Mouse (Mus musculus): ENCODE results near the gene Cela2a. TPM values are rescaled to one million over a fixed set of nuclear protein-coding genes. Genes with fewer than 3 reads are reported as not detected.

The Cela2a gene
- polyA plus RNA-seq (2016; fragmentation: Nextera tagmentation; extraction: Ambion mirVana) = not detected in 2 replicates

- H3K4me1 ChIP-seq (replicated peaks) = peaks cover 16% of the 10 kb centered on the region
- no peak for ATAC-seq (ENCODE audit: insufficient number of reproducible peaks, low FRiP score)
- H3K4me3 ChIP-seq = no peak within 1 kb of the TSS
- H3K27ac ChIP-seq (ENCODE audit: poor library complexity, severe bottlenecking) = no peak within 1 kb of the TSS
- H3K36me3 ChIP-seq = no peaks in the 10 kb centered on the region
- no peaks in the 10 kb centered on the region for H3K9me3 ChIP-seq (replicated peaks)
- no peaks in the 10 kb centered on the region for H3K27me3 ChIP-seq (replicated peaks)
- H3K9ac ChIP-seq = no peak within 1 kb of the TSS
- H3K4me2 ChIP-seq = no peak within 1 kb of the TSS
- WGBS = 63% methylated on average over 5 of the region's 5 CpGs
These were observed at the start of gene Cela2a for GRCm38 (mm10) chr4:141826060-141826459. Gene Cela2a (minus strand): TSS chr4:141826160.

- Histone ChIP-seq H3K4me1 (replicated peaks) (peaks cover 65% of the 10 kb centered on the region), H3K4me3 (peak overlapping the region; percentile 86), H3K4me2 (peak overlapping the region; percentile 92), H3K36me3 (peaks cover 11% of the 10 kb centered on the region), H3K9me3 (replicated peaks) (no peaks in the 10 kb centered on the region), H3K27ac (ENCODE audit: poor library complexity, severe bottlenecking) (peak overlapping the region; percentile 78), H3K27me3 (replicated peaks) (no peaks in the 10 kb centered on the region), H3K9ac (peak overlapping the region; percentile 93)
- no peak for ATAC-seq (ENCODE audit: insufficient number of reproducible peaks, low FRiP score)
- WGBS = 7% methylated on average over 8 of the region's 8 CpGs
These were observed 49.6 kb upstream of the Cela2a start for GRCm38 (mm10) chr4:141875481-141876108.

GRCm38 (mm10) chr4:141874601-141875460 is 48.9 kb upstream of the Cela2a start, which contains the start of gene Efhd2:
Gene Efhd2 (minus strand): TSS chr4:141874920.
- no peaks in the 10 kb centered on the region for H3K27me3 ChIP-seq (replicated peaks)
- peak; percentile 91 for ATAC-seq (ENCODE audit: insufficient number of reproducible peaks, low FRiP score)
- peak within 1 kb of the TSS; percentile 78 for H3K27ac ChIP-seq (ENCODE audit: poor library complexity, severe bottlenecking)
- peak within 1 kb of the TSS; percentile 92 for H3K4me2 ChIP-seq
- peaks cover 19% of the 10 kb centered on the region for H3K36me3 ChIP-seq
- no peaks in the 10 kb centered on the region for H3K9me3 ChIP-seq (replicated peaks)
- H3K4me1 ChIP-seq (replicated peaks) = peaks cover 68% of the 10 kb centered on the region
- H3K4me3 ChIP-seq = peak within 1 kb of the TSS; percentile 86
- H3K9ac ChIP-seq = peak within 1 kb of the TSS; percentile 93
- 2% methylated on average over 67 of the region's 73 CpGs for WGBS

DNA sequence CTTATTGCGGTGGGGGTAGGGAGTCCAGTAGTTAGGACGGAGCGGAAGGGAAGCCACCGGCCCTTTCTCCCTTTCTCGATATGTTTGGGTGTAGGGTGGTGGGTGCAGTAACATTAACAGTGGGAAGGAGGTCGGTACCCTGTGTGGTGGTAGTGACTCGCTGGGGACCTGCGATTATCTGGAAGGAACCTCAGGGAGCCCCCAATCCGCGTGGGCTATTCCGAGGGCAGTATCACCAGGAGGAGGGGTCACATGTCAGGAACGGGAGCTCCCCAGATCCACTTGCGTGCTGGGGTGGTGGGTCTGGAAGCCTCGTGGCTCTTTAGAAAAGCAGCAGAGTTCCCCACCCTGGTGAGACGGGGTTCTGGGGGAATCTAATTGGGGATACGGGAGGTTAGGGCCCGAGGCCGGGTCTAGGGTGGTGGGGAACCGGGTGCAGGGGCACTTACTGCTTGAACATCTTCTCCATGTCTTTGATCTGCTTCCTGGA is 48.2 kb upstream of the Cela2a start:
- H3K27ac ChIP-seq (ENCODE audit: poor library complexity, severe bottlenecking) = peak overlapping the region; percentile 78
- WGBS = 1% methylated on average over 19 of the region's 19 CpGs
- H3K4me2 ChIP-seq = peak overlapping the region; percentile 92
- H3K4me3 ChIP-seq = peak overlapping the region; percentile 86
- no peaks in the 10 kb centered on the region for H3K9me3 ChIP-seq (replicated peaks)
- H3K36me3 ChIP-seq = peaks cover 24% of the 10 kb centered on the region
- peaks cover 68% of the 10 kb centered on the region for H3K4me1 ChIP-seq (replicated peaks)
- peak overlapping the region; percentile 93 for H3K9ac ChIP-seq
- no peaks in the 10 kb centered on the region for H3K27me3 ChIP-seq (replicated peaks)
- peak; percentile 6; the same call in 1 of the 2 replicates for ATAC-seq (ENCODE audit: insufficient number of reproducible peaks, low FRiP score)

- Histone ChIP-seq H3K27ac (ENCODE audit: poor library complexity, severe bottlenecking) (no peak overlapping the region), H3K4me1 (replicated peaks) (peaks cover 72% of the 10 kb centered on the region), H3K36me3 (peaks cover 26% of the 10 kb centered on the region), H3K4me3 (peak overlapping the region; percentile 86), H3K4me2 (peak overlapping the region; percentile 92), H3K27me3 (replicated peaks) (no peaks in the 10 kb centered on the region), H3K9ac (peak overlapping the region; percentile 93), H3K9me3 (replicated peaks) (no peaks in the 10 kb centered on the region)
- no peak for ATAC-seq (ENCODE audit: insufficient number of reproducible peaks, low FRiP score)
- WGBS = 50% methylated on average over 9 of the region's 9 CpGs
These were observed 47.0 kb upstream of the Cela2a start for GRCm38 (mm10) chr4:141872977-141873376.

- Histone ChIP-seq H3K27me3 (replicated peaks) (no peaks in the 10 kb centered on the region), H3K4me1 (replicated peaks) (peaks cover 83% of the 10 kb centered on the region), H3K36me3 (peaks cover 26% of the 10 kb centered on the region), H3K4me2 (peak overlapping the region; percentile 92), H3K9me3 (replicated peaks) (no peaks in the 10 kb centered on the region), H3K4me3 (peak overlapping the region; percentile 86), H3K9ac (peak overlapping the region; percentile 93), H3K27ac (ENCODE audit: poor library complexity, severe bottlenecking) (peak overlapping the region; percentile 63)
- 33% methylated on average over 9 of the region's 9 CpGs for WGBS
- ATAC-seq (ENCODE audit: insufficient number of reproducible peaks, low FRiP score) = no peak
These were observed 45.9 kb upstream of the Cela2a start for GRCm38 (mm10) chr4:141871909-141872308.

DNA sequence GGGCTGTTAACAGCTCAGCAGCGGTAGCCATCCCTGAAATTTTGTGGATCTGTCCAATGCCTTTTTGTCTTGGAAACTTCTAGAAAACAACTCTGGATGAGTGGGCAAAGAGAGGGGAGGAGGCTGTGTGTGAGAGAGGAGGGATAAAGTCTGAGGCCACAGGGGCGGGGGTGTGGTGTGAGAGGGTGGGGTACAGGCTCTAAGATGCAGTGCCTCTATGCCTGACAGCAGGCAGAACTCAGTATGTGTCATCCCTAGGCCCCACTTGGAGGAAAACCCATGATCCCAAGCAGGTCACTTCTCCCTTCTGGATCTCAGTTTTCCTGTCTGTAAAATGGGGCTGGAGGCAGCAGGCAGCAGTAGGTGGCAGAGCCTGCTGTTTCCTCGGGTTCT is 45.4 kb upstream of the Cela2a start:
- ATAC-seq (ENCODE audit: insufficient number of reproducible peaks, low FRiP score) = no peak
- Histone ChIP-seq H3K4me3 (0 out of 2 replicates have a peak overlapping the region, but pooled peaks have one; percentile 86), H3K4me2 (peak overlapping the region; percentile 92), H3K27me3 (replicated peaks) (no peaks in the 10 kb centered on the region), H3K9me3 (replicated peaks) (no peaks in the 10 kb centered on the region), H3K36me3 (peaks cover 26% of the 10 kb centered on the region), H3K9ac (peak overlapping the region; percentile 93), H3K27ac (ENCODE audit: poor library complexity, severe bottlenecking) (no peak overlapping the region), H3K4me1 (replicated peaks) (peaks cover 85% of the 10 kb centered on the region)
- WGBS = 86% methylated on average over 3 of the region's 3 CpGs

- peaks cover 26% of the 10 kb centered on the region for H3K36me3 ChIP-seq
- no peak overlapping the region for H3K4me2 ChIP-seq
- ATAC-seq (ENCODE audit: insufficient number of reproducible peaks, low FRiP score) = no peak
- WGBS = 68% methylated on average over 11 of the region's 11 CpGs
- no peaks in the 10 kb centered on the region for H3K27me3 ChIP-seq (replicated peaks)
- no peak overlapping the region for H3K4me3 ChIP-seq
- H3K9ac ChIP-seq = peak overlapping the region; percentile 31; the same call in 1 of the 2 replicates
- peaks cover 85% of the 10 kb centered on the region for H3K4me1 ChIP-seq (replicated peaks)
- no peaks in the 10 kb centered on the region for H3K9me3 ChIP-seq (replicated peaks)
- peak overlapping the region; percentile 19; the same call in 1 of the 2 replicates for H3K27ac ChIP-seq (ENCODE audit: poor library complexity, severe bottlenecking)
These were observed 44.8 kb upstream of the Cela2a start for GRCm38 (mm10) chr4:141870666-141871332.

- Histone ChIP-seq H3K27ac (ENCODE audit: poor library complexity, severe bottlenecking) (peak overlapping the region; percentile 50), H3K9me3 (replicated peaks) (no peaks in the 10 kb centered on the region), H3K4me2 (0 out of 2 replicates have a peak overlapping the region, but pooled peaks have one; percentile 5), H3K4me3 (no peak overlapping the region), H3K27me3 (replicated peaks) (no peaks in the 10 kb centered on the region), H3K4me1 (replicated peaks) (peaks cover 86% of the 10 kb centered on the region), H3K9ac (peak overlapping the region; percentile 31; the same call in 1 of the 2 replicates), H3K36me3 (peaks cover 36% of the 10 kb centered on the region)
- no peak for ATAC-seq (ENCODE audit: insufficient number of reproducible peaks, low FRiP score)
- 62% methylated on average over 5 of the region's 5 CpGs for WGBS
These were observed 43.7 kb upstream of the Cela2a start for GRCm38 (mm10) chr4:141869436-141870215.

GRCm38 (mm10) chr4:141868051-141868450 is 42.1 kb upstream of the Cela2a start:
- Histone ChIP-seq H3K36me3 (peaks cover 44% of the 10 kb centered on the region), H3K4me3 (no peak overlapping the region), H3K27me3 (replicated peaks) (no peaks in the 10 kb centered on the region), H3K9ac (0 out of 2 replicates have a peak overlapping the region, but pooled peaks have one; percentile 26), H3K9me3 (replicated peaks) (no peaks in the 10 kb centered on the region), H3K27ac (ENCODE audit: poor library complexity, severe bottlenecking) (peak overlapping the region; percentile 94), H3K4me2 (peak overlapping the region; percentile 49), H3K4me1 (replicated peaks) (peaks cover 96% of the 10 kb centered on the region)
- ATAC-seq (ENCODE audit: insufficient number of reproducible peaks, low FRiP score) = no peak
- 81% methylated on average over 10 of the region's 10 CpGs for WGBS

Data from heart, embryonic 12.5 days (tissue).